Mouse (Mus musculus) kidney, postnatal 25 days (tissue): ENCODE measurements around the gene Aars2.

Experiments
- DNase-seq, 2 experiments: peaks; one replicate each; pipeline ENCODE4 v3.0.0; 2021; ENCODE audit warnings: mixed read lengths in 2 of 2

The Aars2 gene

DNA sequence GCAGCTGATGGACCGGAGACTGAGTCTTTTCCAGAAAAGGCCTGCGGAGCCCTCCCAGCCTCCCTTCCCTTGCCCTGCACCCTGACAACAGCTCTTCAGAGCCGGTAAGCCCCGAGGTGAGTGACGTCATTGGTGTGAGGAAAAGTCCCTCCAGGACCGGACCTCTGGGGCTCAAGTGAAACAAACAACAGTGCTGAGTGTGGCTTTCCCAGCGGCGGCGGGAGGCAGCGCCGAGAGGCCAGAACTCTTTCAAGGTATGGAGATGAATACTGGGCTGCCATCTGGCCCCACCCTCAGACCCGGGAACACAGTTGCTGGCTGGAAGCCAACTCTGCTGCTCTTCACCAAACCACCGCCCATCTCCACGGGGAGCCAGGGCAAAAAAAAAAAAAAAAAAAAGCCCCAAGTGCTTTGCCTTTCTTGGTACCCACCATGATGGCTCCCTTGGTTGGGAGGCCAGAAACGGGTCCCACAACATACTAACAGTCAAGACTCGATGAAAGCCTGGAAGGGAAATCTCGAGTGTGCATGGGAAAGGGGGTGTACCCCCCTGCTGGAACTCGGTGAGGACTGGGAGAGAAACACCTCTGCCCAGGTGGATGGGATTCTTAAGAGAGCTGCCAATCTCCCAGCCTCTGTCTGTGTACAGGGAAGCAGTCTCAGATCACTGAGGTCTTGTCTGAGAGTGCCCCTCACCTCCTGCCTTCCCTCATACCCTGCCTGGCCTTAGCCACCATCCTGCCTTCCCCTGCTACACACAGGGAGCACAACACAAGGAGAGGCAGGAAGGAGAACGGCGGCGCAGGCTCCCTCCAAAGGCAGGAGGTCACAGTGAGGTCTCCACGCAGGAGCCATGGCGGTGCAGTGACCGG, 37.6 kb downstream of the Aars2 start:
- no peak for DNase-seq

- no peak for DNase-seq
These were observed 38.2 kb downstream of the Aars2 start for GRCm38 (mm10) chr17:45544873-45545277.

- no peak for DNase-seq
These were observed 38.8 kb downstream of the Aars2 start for GRCm38 (mm10) chr17:45545278-45545961.

GRCm38 (mm10) chr17:45546941-45547340, 40.3 kb downstream of the Aars2 start:
- DNase-seq = no peak

DNA sequence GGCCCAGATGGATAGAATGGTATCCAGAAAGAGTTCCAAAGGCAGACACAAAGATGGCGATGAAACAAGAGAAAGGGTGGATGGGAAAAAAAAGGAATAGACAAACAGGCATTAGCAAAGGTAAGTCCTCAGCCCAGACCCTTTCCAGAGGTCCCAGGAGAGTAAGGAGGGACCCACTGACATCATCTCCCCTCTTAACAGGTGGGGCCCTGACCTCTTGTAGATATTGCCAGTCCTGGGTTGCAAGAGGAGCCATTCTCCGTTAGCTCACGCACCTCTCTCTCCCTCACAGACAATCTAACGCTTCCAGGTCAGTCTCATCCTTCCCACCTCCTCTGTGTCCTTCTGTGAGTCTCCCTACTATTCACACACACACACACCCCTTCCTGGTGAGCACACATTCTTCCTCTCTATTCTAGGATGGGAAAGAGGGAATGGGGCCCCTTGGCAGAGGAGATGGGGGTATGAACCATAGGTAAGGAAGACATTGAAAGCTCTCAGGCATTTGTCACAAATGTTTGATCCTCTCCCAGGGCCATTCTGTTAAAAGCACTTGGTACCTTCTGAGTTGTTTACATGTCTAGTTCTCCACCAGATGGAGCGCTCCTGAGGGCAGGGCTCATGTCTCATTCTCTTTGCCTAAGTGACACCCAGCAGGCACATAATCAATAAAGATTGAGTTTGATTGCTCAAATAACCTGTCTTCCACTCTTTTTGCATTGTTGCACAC, 41.0 kb downstream of the Aars2 start:
- DNase-seq = no peak

DNA sequence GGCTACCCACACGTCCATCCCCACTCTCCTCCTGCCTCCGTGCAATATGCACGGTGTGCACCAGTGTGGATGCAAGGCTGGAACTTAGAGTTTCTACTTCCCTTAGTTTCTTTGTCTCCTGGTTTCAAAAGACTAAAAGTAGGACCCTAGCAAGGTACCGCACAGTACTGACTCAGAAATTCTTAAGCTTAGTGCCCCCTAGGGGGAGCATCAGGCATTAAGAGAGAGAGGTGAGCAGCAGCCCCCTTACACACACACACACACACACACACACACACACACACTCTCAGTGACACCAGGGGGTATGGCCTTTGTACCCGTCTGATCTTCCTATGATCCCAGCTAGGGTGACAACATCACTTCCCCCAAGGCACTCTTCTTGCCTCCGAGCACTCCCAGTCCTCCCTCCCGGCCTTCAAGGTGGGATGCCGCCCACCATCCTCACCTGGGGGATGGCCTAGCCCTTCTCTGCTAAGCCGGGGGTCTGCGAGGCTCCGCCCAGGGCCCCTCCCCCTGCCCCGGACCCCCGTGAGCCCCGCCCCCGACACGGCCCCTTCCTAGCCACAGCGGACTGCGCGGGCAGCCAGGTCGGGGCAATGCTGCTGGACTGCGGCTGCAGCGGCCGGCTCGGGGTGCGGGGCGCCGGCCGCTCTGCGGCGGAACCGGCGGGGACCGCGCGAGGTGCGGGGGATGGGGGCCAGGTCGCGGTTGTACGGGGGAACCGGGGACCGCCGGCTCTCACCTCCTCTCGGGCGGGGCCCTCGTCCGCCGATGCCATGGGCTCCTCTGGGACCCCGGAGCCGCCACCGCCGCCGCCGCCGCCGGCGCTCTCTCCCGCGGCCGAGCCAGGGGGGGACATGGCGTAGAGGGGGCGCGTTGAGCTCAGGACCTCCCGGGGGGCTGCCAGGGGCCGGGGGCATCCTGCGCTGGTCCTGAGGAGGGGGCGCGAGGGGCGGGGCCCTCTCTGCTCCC, 42.2 kb downstream of the Aars2 start:
- DNase-seq = no peak

GRCm38 (mm10) chr17:45549617-45550181, 43.1 kb downstream of the Aars2 start, which contains the start of gene Tmem151b:
Tmem151b (minus strand) TSS chr17:45549677.
- peak in 1 of 2 experiments; percentile 28 for DNase-seq

- DNase-seq = no peak
These were observed 43.6 kb downstream of the Aars2 start for GRCm38 (mm10) chr17:45550253-45550652.

- no peak for DNase-seq
These were observed 44.7 kb downstream of the Aars2 start for GRCm38 (mm10) chr17:45551249-45551796.

- peak; percentile 71 to 85 for DNase-seq
These were observed 45.3 kb downstream of the Aars2 start for GRCm38 (mm10) chr17:45551816-45552451.

DNA sequence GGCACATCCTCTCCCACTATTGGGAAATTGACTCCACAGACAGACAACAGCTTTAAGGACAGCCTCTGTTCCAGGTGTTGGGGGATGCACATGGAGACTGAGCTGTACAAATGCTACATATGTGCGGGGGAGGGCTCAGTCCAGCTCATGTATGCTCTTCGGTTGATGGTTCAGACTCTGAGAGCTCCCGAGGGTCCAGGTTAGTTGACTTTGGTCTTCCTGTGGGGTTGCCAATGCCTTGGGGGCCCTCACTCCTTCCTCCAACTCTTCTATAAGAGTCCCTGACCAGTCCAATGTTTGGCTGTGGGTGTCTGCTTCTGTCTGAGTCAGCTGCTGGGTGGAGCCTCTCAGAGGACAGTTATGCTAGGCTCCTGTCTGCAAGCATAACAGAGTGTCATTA, 46.4 kb downstream of the Aars2 start:
- DNase-seq = no peak

GRCm38 (mm10) chr17:45554420-45554819, 47.8 kb downstream of the Aars2 start:
- no peak for DNase-seq

- DNase-seq = peak; percentile 97 to 99
These were observed 48.9 kb downstream of the Aars2 start, which contains the start of gene Nfkbie for GRCm38 (mm10) chr17:45555452-45556106. Nfkbie (plus strand) TSS chr17:45555703.

DNA sequence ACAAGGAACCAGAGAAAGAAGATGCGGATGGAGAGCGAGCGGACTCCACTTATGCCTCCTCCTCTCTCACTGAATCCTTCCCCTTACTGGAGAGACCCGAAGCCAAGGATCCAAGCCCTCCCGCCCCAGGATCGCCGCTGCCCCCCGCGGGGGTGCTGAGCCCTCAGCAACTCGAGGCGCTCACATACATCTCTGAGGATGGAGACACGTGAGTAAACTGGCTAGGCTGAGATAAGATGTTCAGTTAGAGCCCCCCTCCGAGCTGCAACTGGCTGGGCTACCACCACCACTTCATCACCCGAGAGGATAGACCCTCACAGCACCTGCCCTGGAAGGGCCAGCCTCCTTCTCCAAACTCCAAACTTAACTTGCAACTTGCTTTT, 49.5 kb downstream of the Aars2 start:
- DNase-seq = no peak

DNA sequence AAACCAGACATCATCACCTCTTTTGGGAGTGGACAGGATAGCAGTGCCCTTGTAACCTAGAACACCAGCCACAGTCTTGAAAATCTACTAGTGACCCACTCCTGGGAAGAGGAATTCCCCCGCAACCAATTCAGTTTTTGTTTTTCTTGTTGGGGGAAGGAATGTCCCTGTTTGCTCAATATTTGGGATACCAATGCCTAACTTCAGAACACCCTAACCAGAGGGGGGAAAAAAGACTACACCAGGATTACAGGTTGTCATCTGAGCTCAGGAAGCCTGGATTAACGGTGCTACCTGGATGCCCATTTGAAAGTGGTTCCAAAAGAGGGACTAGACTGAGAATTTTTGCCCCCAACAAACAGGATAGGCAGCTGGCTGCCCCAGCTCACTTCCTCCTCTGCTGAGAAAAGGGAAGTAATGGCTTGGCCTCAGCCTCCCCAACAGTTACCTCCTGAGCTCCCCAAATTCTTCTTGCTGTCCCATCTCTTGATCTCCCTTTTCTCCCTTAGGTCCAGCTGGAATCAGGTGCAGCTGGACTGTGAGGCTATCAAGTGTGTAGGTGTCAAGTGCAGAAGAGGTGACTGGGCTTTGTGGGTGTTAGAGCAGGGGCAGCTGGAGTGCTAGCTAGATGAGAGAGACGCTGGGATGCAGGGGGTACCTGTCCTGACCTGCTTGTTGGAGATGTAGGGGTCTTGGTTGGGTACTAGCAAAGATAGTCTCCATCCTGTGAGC, 50.0 kb downstream of the Aars2 start:
- no peak for DNase-seq

DNA sequence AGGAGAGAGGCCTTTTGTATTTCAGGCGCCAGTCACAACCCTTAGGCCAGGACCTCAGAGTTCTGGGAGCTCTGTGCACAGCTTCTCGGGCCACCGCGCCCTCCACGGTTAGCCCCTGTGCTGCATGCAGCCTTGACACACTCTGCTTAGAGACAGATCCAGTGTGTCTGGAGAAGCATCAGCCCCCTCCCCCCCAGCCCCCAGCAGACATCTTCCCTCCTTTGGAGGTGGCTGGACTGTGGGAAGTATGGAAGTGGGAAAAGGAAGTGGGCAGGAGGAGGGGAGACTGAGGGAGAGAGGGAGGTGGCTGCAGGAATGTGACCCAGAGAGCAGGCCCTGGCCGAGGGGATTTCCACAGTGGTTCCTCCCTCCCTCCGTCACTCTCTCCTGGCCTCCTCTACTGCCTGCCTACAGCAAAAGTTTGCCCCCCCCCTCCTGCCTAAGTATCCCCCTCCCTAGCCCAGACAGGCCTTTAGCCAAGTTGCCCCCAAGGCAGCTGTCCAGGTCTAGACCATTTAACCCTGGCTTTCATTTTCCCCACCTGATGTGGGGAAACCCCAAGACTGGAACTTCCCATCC, 50.7 kb downstream of the Aars2 start:
- no peak for DNase-seq

DNA sequence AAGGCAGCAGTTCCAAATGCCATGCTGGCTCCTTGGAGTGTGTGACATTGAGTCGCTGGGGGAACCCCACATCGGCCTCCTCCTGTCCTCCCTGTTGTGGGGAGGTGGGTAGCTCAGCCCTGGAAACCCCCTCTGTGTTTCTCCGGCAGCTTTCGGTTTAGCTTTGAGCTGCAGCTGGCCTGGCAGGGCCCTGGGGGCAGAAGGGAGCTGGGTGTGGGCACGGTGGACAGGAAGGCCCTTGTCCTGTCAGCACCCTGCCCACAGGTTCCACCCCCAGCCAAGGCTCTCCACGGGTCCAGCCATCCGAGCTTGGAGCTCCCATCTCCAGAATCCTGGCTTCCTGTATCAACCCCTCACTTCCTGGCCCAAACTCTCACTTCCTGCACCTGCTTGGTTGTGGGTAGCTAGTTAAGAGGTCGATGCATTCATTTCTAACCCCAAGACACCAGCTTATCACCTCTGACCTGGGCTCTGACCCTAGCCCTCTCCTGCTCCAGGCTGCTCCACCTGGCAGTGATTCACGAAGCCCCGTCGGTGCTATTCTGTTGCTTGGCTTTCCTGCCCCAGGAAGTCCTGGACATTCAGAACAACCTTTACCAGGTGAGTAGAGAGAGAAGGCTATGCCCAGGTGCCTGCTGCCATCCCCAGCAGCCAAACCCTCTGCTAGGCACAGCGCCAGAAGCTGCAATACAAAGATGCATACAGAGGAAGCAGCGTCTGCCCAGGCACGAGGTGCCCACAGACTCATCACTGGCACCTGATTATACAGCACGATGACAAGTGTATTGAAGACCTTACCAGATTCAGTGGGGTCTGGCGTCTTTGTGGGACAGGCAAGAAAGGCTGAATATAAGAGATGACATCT, 51.6 kb downstream of the Aars2 start:
- DNase-seq = no peak
